Mouse (Mus musculus): ENCODE results near the gene Vmn2r120.
"Not testable (repeated sequence)": the region's sequence is repeated elsewhere in the genome, so short reads cannot be mapped to it uniquely, and the experiment has no call there.

Vmn2r120 gene

GRCm38 (mm10) chr17:57545405-57545804, at the start of gene Vmn2r120:
Gene Vmn2r120, minus strand, starts transcription at chr17:57545505.
- no peak for DNase-seq

GRCm38 (mm10) chr17:57587273-57587672, 42.0 kb upstream of the Vmn2r120 start:
- DNase-seq, result not testable (repeated sequence)

GRCm38 (mm10) chr17:57574075-57574705, 28.9 kb upstream of the Vmn2r120 start:
- no peak for DNase-seq
